Mouse (Mus musculus): Measurements from ENCODE around the gene Gpr89. TPM values are rescaled to one million over a fixed set of nuclear protein-coding genes. Genes with fewer than 3 reads are reported as not detected.

Gpr89 gene
- total RNA-seq (2022), result 10 to 100 TPM; 19.9 to 23.1 (median 21.4) TPM

DNA sequence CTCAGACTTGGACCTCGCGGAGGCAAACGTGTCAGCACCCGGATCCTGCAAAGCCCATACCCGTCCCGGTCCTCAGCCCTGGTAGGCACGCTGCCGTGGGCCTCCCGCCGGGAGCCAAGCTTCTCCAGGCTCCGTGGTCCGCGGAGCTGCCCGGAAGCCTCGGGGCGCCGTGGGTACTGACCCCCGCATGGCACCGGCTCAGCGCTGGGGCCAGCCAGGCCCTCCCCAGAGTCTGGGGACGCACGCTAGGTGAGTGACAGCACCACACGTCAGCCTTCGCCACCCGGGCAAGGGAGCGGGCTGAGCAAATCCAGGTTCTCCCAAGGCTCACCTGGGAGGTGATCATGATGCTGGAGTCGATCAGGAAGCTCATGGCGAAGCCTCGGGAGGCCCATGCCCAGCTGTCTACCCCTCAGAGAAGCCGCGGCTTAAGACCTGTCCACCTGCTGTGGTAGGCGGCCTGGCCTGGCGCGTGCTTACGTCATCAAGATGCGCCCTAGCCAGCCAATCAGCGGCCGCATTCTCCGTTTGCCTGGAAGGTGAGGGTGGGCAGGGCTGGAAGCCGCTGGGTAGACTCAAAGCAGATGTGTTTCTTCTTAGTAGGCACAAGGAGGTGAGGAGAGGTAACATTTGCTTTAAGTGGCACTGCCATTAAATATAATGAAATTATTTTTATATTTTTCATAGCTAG, at the start of gene Gpr89:
Gene Gpr89, minus strand, starts transcription at position 496 of the 691 bp plus-strand sequence.
- peak; percentile 83 to 84 for DNase-seq (ENCODE audit: low spot score in 2 of 2)

DNA sequence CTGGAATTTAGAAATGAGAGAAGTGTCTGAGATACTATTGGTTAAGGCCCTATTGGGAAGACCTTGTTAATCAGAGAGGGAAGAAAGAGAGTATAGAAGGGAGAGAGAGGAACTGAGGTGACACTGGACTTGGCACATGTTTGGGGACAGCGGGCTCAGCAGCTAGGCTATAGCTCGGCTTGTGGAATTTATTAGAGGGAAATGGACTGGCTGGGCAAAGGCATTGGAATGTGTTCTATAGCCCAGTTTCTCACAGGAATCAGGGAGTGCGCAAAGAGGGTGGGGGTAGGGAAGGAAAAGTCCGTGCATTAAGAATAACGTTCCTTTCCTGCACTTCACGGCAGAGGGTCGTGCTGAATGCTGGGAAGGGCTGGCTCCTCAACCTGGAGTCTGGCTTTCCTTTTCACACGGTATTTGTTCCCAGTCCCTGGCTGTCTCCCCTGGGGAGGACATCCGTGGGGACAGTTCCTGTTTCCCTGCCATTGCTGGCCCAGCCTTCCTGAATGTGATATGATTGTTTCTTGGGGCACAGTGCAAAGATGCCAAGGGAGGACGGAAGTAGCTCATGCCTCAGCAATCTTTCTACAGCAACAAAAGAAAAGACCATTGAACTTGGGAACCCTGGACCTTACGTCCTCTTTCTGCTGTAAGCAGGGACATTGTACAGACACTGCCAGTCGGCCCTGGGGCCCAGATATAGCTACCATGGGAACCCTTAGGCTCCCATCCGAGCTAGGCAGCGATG, 48.5 kb upstream of the Gpr89 start:
- DNase-seq (ENCODE audit: low spot score in 2 of 2), result no peak

DNA sequence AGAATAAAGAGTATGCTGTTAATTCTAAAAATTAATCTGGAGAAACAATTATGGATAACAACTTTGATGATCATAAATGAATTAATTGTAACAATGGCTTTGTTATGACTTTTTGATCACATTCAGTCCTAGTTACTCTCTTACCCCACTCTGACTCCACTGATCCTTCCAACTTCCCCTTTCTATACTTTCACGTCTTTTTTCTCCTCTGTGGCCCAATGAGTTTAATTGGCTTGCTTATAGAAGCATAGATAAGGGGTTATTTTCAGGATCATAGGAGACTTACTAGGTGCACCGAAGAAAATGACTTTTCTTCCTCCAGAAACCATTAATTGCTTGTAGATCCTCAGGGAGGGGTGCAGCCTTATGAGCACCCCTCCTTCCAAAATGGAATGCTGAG, 37.6 kb upstream of the Gpr89 start:
- no peak for DNase-seq (ENCODE audit: low spot score in 2 of 2)

DNA sequence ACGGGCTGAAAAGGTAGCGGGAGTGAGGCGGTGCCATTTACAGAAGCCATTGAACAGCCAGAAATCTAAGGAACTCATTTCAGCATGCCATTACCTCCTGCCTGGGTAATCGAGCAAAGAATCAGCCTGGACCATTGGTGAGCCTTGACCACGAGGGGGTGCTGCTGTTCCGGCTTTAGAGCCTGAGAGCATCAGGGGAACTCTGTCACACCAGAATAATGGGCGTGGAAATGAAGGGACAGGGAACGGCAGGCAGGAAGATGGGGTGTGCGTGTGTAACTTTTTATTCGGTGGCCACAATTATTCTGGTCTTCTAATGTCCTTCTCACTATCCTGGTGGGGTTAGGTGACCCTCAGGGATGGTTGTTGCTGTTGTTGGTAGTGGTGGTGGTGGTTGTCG, 33.6 kb upstream of the Gpr89 start:
- DNase-seq (ENCODE audit: low spot score in 2 of 2), result peak; percentile 63 to 71

GRCm38 (mm10) chr3:96937606-96938005, 32.5 kb upstream of the Gpr89 start:
- DNase-seq (ENCODE audit: low spot score in 2 of 2), result no peak

DNA sequence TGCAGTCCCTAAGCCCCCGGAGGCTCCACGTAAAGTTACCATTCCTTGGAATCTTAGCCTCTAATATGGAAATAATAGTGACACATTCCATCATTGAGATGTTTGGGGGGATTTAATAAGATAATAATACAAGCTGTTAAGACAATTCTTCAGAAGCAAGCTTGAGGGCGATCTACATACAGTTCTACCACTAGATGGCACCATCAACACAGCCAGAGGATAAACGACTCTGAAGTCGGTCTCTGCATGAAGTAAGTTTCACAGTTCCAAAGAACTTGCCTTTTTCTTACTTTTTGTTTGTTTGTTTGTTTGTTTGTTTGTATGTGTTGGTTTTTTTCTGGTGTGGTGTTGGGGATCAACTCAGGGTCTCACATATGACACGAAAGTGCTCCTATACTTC, 31.1 kb upstream of the Gpr89 start:
- DNase-seq (ENCODE audit: low spot score in 2 of 2), result no peak

DNA sequence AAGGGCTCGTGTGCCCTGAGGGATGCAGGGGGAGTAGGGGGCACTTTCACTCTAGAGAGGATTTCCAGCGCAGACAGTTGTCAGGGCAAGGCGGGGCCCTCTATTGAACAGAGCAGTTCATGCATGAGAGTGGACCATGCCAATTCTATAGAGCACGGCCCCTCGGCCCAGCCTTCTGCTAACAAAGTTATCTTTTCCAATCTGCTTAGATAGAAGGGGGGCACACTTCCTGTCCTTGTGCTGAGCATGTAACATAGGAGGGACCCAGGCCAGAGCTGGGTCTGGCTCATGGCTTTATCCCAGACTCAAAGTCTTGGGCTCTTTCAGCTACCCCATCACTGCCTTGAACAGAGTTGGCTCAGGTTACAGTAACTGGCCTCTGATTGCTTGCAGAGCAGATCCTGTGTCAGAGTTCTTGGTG, 26.1 kb upstream of the Gpr89 start:
- DNase-seq (ENCODE audit: low spot score in 2 of 2), result no peak

- DNase-seq (ENCODE audit: low spot score in 2 of 2), result no peak
Observed at GRCm38 (mm10) chr3:96925920-96926319, 20.8 kb upstream of the Gpr89 start, which contains the start of gene Gja8. Gene Gja8 (minus strand): TSS chr3:96926020.

DNA sequence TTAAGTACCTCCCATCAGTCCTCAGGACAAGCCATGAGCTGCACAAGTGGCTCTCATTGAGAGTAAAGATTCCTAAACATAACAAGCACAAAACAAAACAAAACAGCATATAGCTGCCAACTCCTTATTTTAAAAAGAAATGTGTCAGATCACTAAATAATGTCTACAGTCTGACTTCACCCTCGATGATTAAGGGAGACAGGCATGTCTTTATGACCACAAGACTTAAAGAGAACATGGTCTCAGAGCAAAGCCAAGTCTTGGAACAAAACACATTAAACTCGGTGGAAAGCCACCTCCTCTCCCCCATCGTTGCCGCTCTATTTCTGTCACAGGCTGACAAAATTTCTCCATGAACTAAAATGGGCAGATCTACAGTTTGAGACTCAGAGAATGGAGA, 19.5 kb upstream of the Gpr89 start:
- no peak for DNase-seq (ENCODE audit: low spot score in 2 of 2)

- DNase-seq (ENCODE audit: low spot score in 2 of 2), result no peak
Observed at GRCm38 (mm10) chr3:96920991-96921390, 15.8 kb upstream of the Gpr89 start.

- no peak for DNase-seq (ENCODE audit: low spot score in 2 of 2)
Observed at GRCm38 (mm10) chr3:96905592-96905991, 446 bp upstream of the Gpr89 start.

DNA sequence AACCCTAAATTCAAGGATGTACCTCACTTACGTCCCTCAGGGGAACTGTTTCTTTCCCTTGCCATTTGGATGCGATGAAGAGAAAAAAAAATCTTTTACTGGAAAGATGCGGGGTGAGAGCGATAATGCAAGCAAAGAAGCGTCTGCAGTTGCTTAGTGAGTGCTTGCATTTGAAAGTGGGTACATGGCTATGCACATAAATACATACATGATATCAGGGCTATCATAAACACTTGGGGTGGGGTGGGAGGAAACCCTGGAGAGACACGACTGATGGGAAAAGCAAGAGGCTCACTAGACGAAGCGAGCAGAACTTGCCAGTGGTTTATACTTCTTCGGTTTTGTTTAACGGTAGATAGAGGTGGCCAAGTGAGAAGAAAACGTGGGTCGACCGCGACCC, 753 bp downstream of the Gpr89 start, which contains the start of gene Gja5:
Gene Gja5, plus strand, starts transcription at position 301 of the 400 bp plus-strand sequence.
- DNase-seq (ENCODE audit: low spot score in 2 of 2), result no peak

DNA sequence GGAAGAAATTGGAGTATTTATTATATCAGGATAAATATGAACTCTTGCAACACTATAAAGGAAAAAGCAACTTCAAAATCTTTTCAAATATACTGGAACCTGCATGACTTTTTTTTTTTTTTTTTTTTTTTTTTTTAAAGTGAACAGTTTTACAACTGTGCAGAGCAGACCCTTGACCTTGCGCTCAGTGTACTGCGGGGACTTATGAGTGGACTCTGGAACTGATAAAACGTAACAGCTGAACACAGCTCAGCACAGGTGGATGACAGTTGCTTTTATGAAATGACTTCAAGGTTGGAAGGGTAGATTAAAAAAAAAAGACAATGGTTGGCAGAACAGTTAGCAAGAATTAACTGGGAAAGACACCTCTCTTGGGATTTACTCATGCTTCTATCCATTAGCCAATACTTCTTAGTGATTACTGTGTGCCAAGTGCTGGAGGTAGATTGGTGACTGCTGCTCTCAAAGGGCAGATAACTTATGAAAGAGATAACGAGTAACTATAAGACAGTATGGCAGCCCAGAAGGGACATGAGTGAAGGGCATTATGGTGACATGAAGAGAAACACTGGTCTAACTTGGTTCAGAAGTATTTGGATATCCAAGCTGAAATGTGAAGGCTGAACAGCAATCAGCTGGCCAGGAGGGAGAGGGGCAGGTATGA, 2.7 kb downstream of the Gpr89 start:
- DNase-seq (ENCODE audit: low spot score in 2 of 2), result no peak

GRCm38 (mm10) chr3:96883690-96884089, 21.5 kb downstream of the Gpr89 start:
- no peak for DNase-seq (ENCODE audit: low spot score in 2 of 2)

DNA sequence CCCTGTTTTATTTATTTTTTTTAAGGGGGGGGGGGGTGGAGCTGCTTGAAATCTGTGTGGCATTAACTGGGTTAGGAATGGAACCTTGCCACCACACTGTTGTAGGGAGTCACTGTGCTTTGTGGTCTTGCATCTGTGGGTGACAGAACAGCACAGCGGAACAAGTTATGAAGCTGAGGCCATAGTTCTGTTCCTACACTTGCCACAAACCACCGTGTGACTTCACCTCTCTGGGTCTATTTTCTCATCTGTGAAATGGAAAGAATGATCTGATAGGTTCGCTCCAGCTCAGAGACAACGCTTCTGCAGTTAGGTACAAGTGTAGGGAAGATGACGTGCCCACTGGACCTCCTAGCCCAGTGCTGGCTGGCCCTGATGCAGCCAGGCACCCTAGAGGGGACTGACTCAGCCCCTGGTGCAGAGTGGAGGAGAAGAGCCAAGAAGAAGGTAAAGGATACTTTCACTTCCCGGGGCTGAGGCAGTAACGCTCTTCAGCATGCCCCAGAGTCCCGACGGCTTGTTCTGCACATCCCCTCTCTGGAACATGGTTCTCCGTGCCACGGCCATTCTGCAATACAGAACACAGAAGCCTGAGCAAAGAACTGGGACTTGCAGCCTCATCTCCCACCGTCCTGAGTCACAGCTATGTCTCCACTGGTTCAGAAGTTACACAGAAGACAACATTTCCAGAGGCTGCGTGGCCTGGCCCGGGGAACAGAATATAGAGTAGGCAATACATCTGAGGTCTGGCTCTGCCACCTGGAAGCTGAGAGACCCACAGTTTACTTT, 22.9 kb downstream of the Gpr89 start:
- no peak for DNase-seq (ENCODE audit: low spot score in 2 of 2)

DNA sequence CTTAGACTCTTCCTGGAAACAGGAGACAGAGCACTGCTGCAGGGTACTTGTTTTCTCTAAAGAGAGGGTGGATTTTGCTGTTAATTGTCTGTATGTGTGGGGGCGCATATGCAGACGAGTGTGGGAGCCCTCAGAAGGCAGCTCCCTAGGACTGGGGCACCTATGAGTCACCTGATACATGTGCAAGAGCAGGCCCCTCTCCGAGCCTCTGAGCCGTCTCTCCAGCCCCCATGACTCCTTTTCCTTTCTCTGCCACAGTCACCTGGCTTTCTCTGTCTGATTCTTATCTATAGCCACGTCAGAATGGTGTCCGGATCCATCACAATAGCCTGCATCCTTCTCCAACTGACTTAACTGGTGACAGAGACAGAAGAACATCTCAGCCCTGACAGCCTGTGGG, 23.6 kb downstream of the Gpr89 start:
- DNase-seq (ENCODE audit: low spot score in 2 of 2), result no peak

GRCm38 (mm10) chr3:96880385-96880784, 24.8 kb downstream of the Gpr89 start:
- DNase-seq (ENCODE audit: low spot score in 2 of 2), result no peak

GRCm38 (mm10) chr3:96879536-96879935, 25.6 kb downstream of the Gpr89 start:
- DNase-seq (ENCODE audit: low spot score in 2 of 2), result no peak

GRCm38 (mm10) chr3:96874808-96875571, 30.2 kb downstream of the Gpr89 start:
- DNase-seq (ENCODE audit: low spot score in 2 of 2), result no peak

DNA sequence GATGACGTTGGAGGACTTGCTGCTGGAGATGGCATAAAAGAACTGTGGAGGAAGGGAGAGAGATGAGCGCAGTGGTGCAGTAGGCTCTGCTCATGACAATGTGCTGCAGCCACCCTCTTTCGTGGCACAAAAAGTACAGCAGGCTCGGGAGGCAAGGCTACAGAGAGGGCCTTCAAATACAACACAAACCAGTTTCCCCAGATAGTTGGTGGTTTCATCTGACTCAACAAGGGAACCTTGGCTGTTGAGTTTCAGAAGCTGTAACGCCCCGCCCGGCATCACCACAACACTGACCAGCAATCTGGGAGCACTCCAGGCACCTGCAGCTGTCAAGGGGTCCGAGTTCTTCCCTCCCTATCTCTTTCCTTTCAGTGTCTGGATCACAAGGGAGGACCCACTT, 32.6 kb downstream of the Gpr89 start:
- DNase-seq (ENCODE audit: low spot score in 2 of 2), result no peak

DNA sequence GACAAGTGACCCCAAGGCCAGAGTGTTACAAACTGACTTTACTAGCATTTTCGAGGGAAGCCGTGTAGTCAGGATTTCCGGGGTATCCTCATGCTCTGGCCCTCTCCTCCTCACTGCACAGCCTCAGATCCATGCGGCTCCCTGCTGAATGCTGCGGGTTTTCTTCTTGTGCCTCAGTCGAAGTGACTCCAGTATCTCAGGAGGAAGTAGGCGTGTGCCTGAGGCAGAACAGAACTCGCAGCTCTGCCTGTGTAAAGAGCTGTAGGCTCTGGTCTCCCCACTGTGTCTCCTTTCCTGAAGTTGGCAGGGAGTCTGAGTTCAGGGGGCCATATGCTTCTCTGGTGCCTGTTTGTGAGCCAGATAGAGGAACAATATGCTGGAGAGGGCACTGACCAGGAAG, 34.1 kb downstream of the Gpr89 start:
- no peak for DNase-seq (ENCODE audit: low spot score in 2 of 2)

Measured in gastrocnemius, adult 8-10 months (tissue).